Mouse (Mus musculus) layer of hippocampus, adult 11-12 months (tissue): ENCODE measurements around the gene Igfbp6.

ENCODE experiments used
- DNase-seq: peaks from one replicate; pipeline ENCODE4 v3.0.0; 2022; ENCODE audit warnings: low spot score

The Igfbp6 gene

GRCm38 (mm10) chr15:102144274-102144711 lies at the start of gene Igfbp6:
Gene Igfbp6, plus strand, starts transcription at chr15:102144362.
- no peak for DNase-seq

GRCm38 (mm10) chr15:102094988-102095387 lies 49.2 kb upstream of the Igfbp6 start:
- no peak for DNase-seq

GRCm38 (mm10) chr15:102097147-102097915 lies 46.8 kb upstream of the Igfbp6 start:
- no peak for DNase-seq

- DNase-seq, result no peak
These were observed 46.1 kb upstream of the Igfbp6 start for GRCm38 (mm10) chr15:102097991-102098555.

- no peak for DNase-seq
These were observed 44.9 kb upstream of the Igfbp6 start for GRCm38 (mm10) chr15:102099260-102099659.

GRCm38 (mm10) chr15:102099771-102100160 lies 44.4 kb upstream of the Igfbp6 start:
- no peak for DNase-seq

GRCm38 (mm10) chr15:102100161-102100981 lies 43.8 kb upstream of the Igfbp6 start, which contains the start of gene Tns2:
Gene Tns2, plus strand, starts transcription at chr15:102100413.
- DNase-seq, result peak; percentile 76

- DNase-seq, result no peak
These were observed 43.0 kb upstream of the Igfbp6 start for GRCm38 (mm10) chr15:102100996-102101671.

- no peak for DNase-seq
These were observed 42.3 kb upstream of the Igfbp6 start for GRCm38 (mm10) chr15:102101672-102102541.

- no peak for DNase-seq
These were observed 41.5 kb upstream of the Igfbp6 start for GRCm38 (mm10) chr15:102102548-102103121.

GRCm38 (mm10) chr15:102103371-102103946 lies 40.7 kb upstream of the Igfbp6 start:
- no peak for DNase-seq

- DNase-seq, result no peak
These were observed 40.1 kb upstream of the Igfbp6 start for GRCm38 (mm10) chr15:102103947-102104555.

- no peak for DNase-seq
These were observed 38.8 kb upstream of the Igfbp6 start for GRCm38 (mm10) chr15:102105360-102105759.

- DNase-seq, result no peak
These were observed 38.1 kb upstream of the Igfbp6 start for GRCm38 (mm10) chr15:102105764-102106730.

- no peak for DNase-seq
These were observed 37.3 kb upstream of the Igfbp6 start for GRCm38 (mm10) chr15:102106754-102107456.

- peak; percentile 77 for DNase-seq
These were observed 36.2 kb upstream of the Igfbp6 start for GRCm38 (mm10) chr15:102107689-102108573.
